Mouse (Mus musculus) activated CD4-positive, CD25-positive, alpha-beta regulatory T cell, adult 4 months (primary cell): ENCODE measurements at regions not wholly inside any gene's neighbourhood (a gene's known extent, or its start where the extent isn't known, plus 50 kb on each side); places are given as distances from the start of the nearest gene placed in this dataset.

Experiments used
- ATAC-seq: one replicate; pipeline ENCODE4 v1.8.0; 2017

GRCm38 (mm10) chr6:101585871-101586270 lies 208.2 kb upstream of the Pdzrn3 start:
- ATAC-seq = no peak

DNA sequence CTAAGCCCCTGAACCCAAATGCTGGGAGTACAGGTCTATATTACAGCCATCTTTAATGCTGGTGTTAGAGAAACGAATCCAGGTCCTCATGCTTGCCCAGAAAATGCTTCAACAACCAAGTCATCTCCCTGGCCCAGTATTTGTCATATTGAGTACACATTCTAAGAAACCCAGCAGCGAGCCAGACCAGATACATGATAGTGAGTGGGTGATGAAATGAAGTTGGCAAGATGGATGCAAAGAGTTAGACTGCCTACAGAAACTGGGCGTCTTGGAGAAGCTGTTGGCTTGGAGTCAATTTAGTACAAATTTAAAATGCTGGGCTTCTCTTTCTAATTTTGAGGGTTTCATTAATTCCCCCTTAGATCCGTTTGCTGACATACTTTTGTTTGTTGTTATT lies 203.1 kb upstream of the Pdzrn3 start:
- no peak for ATAC-seq

DNA sequence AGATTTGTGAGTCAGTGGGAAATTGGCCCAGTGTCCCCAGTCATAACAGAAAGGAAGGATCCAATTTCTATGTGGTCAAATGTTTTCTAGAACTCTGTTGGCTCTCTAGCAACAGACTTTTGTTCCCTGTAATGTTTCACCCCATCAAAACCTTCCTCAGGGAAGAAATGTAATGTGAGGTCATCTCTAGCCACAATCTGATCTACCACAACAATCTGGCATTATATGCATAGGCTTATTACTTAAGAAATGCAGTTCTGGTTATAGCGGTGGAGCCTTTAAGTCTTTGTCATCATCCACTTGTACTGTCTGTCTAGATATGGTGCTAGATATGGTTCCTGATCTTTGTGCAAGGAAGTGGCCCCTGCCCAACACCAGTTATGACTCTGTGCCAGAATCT lies 178.4 kb upstream of the Pdzrn3 start:
- ATAC-seq = no peak

- no peak for ATAC-seq
Observed at GRCm38 (mm10) chr6:101554965-101555604, 177.4 kb upstream of the Pdzrn3 start.

DNA sequence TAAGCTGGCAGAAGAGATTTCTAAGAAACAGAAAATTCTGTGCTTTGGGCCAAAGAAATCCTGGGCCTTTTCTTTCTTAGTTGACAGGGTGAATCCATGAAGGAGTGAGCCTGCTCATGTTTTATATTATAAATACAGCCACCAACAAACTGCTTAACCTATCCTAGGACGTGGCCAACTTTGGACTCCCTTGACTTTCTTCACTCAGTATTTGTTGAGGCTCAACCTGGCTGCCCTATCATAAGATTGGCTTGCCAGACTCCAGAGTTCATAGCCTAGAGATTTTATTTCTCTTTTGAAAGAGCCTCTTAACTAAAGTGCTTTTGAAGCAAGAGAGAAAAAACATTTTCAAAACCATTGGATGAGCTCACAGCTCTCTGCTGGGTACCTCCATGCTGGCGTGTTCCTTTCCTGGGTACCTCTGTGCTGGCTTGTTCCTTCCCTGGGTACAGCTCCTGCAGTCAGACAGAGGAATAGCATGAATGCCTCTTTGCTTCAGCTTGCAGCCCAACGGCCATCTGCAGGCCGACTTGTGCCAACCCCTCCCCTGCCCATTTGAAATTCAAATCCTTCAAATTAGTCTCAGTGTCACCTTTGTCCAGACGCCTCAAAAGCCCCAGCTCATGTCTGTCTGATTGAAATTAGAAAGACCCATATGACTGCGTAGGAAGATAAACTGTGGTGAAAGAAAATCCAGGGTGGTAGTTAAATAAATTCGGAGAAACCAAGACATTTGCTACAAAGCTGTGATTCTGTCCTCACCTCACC lies 173.0 kb upstream of the Pdzrn3 start:
- ATAC-seq = no peak

DNA sequence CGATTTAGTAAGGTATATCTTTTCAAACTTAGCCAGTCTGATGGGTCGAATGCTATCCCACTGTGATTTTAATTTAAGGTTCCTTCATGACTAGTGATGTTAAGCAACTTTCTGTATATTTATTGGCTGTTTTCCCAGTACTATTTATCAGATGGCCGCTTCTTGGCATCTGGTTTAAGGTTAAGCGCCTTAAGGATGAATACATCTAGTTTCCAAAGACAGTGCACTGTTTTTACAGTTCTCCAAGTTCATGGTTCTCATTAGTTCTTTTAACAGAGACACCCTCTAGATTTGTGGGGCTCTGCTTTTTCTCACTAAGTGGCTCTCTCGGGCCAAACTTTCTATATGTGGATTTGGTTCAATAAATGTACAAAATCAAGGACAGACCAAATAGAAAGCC lies 159.9 kb upstream of the Pdzrn3 start:
- ATAC-seq = no peak

DNA sequence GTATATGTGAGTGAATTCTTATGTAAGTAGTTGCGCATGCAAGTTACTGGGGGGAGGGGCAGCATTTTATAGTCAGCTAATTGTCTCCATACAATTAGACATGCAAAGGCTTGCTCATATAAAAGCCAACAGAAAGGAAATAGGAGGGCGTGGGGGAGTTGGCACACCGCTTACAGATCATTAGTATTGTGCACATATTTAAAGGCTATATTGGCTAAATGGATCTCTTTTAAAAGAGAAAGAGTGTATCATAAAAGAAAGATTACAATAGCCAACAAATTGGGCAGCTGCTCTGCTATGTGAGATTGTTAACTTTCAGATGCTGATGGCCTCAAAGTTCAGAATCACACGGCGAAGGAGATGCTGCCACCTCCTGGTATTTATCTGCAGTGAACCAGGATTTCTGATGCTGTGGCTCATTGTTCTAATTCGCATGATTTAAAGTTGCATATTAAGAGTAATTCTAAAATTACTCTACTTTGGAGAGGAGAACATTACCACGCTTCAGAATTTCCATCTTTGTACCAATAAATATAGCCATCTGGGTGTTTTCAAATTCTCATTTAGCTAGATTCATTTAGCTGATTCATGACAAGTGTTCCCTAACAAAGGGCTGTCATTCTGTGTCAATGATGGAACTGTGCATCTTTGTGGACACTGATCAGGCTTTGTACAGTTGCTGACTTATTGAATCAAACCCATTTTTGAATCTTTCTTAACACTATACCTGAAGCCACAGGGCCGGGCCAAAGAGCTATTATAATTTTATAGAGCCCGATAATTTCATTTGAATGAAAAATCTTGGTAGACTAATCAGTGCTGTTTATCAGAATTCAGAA lies 156.7 kb upstream of the Pdzrn3 start:
- ATAC-seq = no peak

- no peak for ATAC-seq
Observed at GRCm38 (mm10) chr6:101532436-101532835, 154.7 kb upstream of the Pdzrn3 start.

DNA sequence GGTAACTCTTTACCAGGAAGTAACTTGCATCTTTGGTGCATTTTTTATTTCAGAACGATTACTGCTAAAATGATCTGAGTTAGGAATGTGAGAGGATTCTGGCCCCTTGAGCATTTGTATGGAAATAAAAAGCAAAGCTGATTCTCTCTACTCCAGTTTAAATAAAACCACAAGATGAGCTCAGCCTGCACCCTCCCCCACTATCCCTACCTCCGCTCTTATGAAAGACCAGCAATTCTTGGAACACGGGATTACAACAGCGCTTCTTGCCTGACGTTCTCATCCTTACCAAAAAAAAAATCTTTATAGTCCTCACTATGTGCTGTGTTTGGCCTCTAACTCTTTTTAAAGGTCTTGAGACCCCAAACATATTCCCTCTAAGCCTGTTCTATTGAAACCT lies 154.2 kb upstream of the Pdzrn3 start:
- no peak for ATAC-seq

- ATAC-seq = no peak
Observed at GRCm38 (mm10) chr6:101525129-101525528, 147.4 kb upstream of the Pdzrn3 start.

DNA sequence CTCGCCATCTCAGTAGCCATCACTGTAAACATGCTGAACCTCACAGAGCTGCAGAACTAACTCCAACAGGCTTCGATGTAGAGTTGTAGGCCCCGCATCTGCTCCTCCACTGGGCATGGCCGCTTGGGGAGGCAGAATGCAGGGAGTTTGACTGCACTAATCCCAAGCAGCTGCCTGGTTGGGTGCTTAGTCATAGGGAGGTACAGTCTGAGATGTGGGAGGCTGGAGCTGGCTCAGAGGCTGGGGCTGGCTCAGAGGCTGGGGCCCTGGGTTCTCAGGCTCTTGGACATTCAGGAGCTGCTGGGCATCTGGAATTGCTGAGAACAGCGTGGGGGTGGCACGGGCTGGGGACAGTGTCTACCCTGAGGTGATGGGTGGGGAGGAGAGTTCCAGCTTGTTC lies 143.6 kb upstream of the Pdzrn3 start:
- no peak for ATAC-seq

- no peak for ATAC-seq
Observed at GRCm38 (mm10) chr6:101520755-101521154, 143.1 kb upstream of the Pdzrn3 start.

- no peak for ATAC-seq
Observed at GRCm38 (mm10) chr6:101518904-101519701, 141.4 kb upstream of the Pdzrn3 start.

GRCm38 (mm10) chr6:101517584-101517983 lies 139.9 kb upstream of the Pdzrn3 start:
- ATAC-seq = no peak

DNA sequence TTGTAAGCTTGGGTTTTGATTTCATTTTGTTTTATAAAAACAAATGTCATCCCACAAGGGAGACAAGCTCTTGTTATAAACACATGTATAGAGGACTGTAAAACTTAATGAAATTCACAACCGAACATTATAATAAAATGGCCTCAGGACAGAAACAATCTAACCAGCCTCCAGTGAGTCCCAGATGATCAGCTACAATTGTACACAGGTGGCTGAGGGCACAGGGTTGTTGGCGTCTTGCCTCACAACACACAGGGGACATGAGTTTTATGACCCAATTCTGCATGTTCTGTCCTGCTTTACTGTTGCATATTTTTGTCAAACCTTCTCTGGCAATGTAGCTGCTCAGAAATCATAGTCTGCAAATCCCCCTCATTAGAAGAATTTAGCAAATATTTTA lies 136.0 kb upstream of the Pdzrn3 start:
- no peak for ATAC-seq

- no peak for ATAC-seq
Observed at GRCm38 (mm10) chr6:101502149-101502548, 124.5 kb upstream of the Pdzrn3 start.

DNA sequence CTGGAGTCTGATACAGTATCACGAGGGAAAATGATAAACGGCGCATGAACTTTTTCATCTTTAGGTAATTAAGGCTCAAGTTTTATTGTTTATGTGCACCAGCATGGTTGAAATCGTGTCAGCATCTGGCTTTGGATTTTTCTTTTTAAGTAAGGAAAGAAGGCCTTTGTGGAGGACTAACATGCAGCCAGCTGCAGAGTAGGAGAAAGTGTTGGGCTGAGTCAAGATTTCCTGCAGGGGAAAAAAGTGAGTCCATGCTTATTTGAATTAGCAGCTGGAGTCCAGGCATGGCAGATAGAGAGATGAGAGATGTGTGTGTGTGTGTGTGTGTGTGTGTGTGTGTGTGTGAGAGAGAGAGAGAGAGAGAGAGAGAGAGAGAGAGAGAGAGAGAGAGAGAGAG lies 124.0 kb upstream of the Pdzrn3 start:
- ATAC-seq = no peak

- no peak for ATAC-seq
Observed at GRCm38 (mm10) chr6:101500202-101500601, 122.5 kb upstream of the Pdzrn3 start.

- no peak for ATAC-seq
Observed at GRCm38 (mm10) chr6:101488466-101488865, 110.8 kb upstream of the Pdzrn3 start.

DNA sequence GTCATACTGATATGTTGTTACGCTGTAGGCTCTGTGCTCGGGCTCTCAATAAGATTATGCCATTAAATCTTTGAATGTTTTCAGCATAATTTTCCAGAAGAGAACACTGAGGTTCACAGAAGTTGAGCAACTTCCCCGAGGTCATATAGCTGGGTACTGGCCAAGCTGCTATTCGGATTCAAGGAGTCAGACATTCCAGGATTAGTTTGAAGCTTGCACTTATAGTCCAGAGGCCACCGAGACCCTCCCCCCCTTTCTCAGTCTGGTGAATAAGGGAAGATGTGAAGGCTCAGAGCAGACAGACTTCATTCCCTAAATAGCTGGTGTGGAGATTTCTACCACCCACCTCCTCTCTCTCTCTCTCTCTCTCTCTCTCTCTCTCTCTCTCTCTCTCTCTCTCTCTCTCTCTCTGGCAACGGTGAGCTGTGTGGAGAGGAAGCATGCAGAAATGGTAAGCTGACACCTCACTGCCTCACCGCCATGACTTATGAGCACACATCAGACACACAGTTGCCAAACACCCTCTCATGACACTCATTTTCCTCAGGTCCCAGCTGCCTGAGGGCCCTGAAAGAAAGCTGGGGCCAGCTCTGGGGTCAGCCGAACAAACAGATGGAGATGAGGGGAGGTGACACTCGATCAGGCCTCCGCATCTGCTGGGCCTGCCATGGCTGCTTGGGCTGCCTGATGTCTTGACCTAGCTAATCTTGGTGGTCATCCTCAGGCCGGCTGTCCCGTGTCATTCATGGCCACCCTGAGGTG lies 107.0 kb upstream of the Pdzrn3 start:
- no peak for ATAC-seq

DNA sequence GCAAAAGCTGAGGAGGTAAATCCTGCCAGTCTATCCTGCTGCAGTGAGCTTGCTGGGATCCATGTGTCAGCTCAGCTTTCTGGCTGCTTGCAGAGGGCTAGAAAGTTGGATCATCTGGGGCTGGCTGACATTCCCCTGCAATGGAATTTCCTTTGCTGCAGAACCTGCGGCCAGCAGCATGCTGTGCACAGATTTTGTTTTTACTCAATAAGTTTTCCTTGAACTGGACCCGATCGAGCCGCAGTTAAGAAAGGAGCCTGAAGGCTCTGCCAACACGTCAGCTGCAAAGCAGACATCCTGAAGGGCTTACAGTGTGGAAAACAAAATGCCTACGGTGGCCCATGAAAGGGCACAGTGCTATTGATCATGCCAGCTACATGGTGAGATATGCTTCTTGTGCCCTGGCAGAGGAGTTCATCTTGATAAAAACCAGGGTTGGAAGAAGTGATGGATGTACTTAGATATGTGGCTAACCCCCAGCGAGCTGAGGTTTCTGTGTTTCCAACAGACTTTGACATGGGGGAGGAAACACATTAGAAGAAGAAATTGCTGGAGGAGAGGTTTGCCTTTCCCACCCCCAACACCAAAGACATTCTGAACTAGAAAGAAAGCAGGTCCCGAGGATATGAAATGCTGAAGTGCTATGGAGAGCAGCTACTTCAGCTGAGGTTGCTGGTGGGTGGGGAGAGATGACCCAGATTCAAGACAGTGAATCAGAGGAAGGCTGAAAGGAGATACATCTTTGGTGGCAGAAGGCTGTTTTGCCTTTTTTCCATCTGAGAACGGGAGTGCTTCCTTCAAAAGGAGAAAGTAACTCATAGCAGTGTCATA lies 105.2 kb upstream of the Pdzrn3 start:
- ATAC-seq = no peak
